Mouse (Mus musculus) embryonic stem cell, embryonic (primary cell): ENCODE data around the gene Ip6k1.

Source experiments
- CTCF ChIA-PET, 4 experiments: fragments of 300-600 bp in 2 of 4; fragments of 350-600 bp in 2 of 4; sonication (Branson Sonifier 250); formaldehyde crosslinking; loops; one replicate each; lab custom pipeline; 2022; ENCODE audit warnings: inconsistent platforms in 2 of 4; lab: Charles Lee
- POLR2A ChIA-PET, 4 experiments: fragments of 300-600 bp in 2 of 4; fragments of 350-600 bp in 2 of 4; sonication (Branson Sonifier 250); formaldehyde crosslinking; loops; one replicate each; lab custom pipeline; 2022; ENCODE audit warnings: antibody characterized with exemption in 4 of 4, inconsistent platforms in 1 of 4; lab: Charles Lee

Gene Ip6k1

DNA sequence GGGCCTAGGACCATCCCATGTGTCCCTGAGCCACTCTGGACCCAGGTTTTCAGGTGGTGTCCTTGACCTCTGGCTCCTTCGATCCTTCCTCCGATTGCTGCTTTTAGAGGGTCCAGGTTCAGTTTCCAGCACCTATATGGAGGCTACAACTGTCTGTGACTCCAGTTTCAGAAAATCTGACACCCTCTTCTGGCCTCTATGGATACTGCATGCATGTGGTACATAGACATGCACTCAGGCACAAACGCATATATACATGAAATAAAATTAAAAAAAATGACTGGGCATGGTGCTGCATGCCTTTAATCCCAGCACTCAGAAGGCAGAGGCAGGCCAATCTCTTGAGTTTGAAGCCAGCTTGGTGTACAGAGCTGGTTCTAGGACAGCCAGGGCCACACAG lies 25.6 kb downstream of the Ip6k1 start:
- CTCF ChIA-PET = interaction anchor here in 3 of 4 experiments (0.7 to 1.6 kb wide), 9 partner anchors 17 to 127 kb away, joined by 3 to 5 read pairs (median 3); partner anchors contain the start of gene Amigo3 (in 1 of the 3)
- POLR2A ChIA-PET = interaction anchor here in 1 of 4 experiments (1.1 to 3.3 kb wide), 3 partner anchors 19 to 127 kb away, joined by 4 to 19 read pairs (median 6); partner anchors contain the start of gene Ip6k1

GRCm38 (mm10) chr9:108032126-108032525 lies 29.8 kb downstream of the Ip6k1 start:
- ChIA-PET CTCF (interaction anchor here in 1 of 4 experiments (0.6 to 0.8 kb wide), 3 partner anchors 21 to 237 kb away, joined by 3 to 5 read pairs (median 3); partner anchors contain the start of gene Amigo3), POLR2A (interaction anchor here in 3 of 4 experiments (0.6 to 3.0 kb wide), 16 partner anchors 8 to 445 kb away, joined by 3 to 12 read pairs (median 4); partner anchors contain the start of genes Gmppb (in 2 of the 3), Ip6k1 (in 2 of the 3), Cdhr4 (in 1 of the 3) and Rbm6 (in 1 of the 3))

GRCm38 (mm10) chr9:108035331-108036156 lies 33.2 kb downstream of the Ip6k1 start:
- POLR2A ChIA-PET = interaction anchor here in 2 of 4 experiments (0.6 to 3.3 kb wide), 11 partner anchors 9 to 128 kb away, joined by 3 to 15 read pairs (median 4); partner anchors contain the start of genes Gmppb (in 1 of the 2) and Ip6k1 (in 1 of the 2)

GRCm38 (mm10) chr9:108044751-108045492 lies 42.6 kb downstream of the Ip6k1 start:
- ChIA-PET CTCF (interaction anchor here (0.5 to 1.9 kb wide), 73 partner anchors 9 to 1199 kb away, joined by 3 to 28 read pairs (median 4); partner anchors contain the start of genes Cdhr4 (in 2 of the 4), Amigo3 (in 1 of the 4), Apeh (in 1 of the 4) and Inka1 (in 1 of the 4)), POLR2A (interaction anchor here (0.5 to 3.2 kb wide), 41 partner anchors 8 to 1225 kb away, joined by 3 to 26 read pairs (median 4); partner anchors contain the start of genes Amigo3 (in 2 of the 4), Ip6k1 (in 2 of the 4), Gnai2 (in 1 of the 4) and Inka1 (in 1 of the 4))

More at GRCm38 (mm10) chr9:108035331-108036156, 33.2 kb downstream of the Ip6k1 start:
- CTCF ChIA-PET = interaction anchor here in 3 of 4 experiments (0.6 to 2.2 kb wide), 9 partner anchors 9 to 134 kb away, joined by 3 to 8 read pairs (median 4); partner anchors contain the start of gene Amigo3 (in 2 of the 3)

- ChIA-PET CTCF (interaction anchor here in 2 of 4 experiments (0.5 to 1.7 kb wide), 3 partner anchors 11 to 154 kb away, joined by 3 to 4 read pairs (median 3); no protein-coding TSS in a partner anchor), POLR2A (interaction anchor here in 2 of 4 experiments (0.9 to 2.4 kb wide), 4 partner anchors 11 to 44 kb away, joined by 3 to 5 read pairs (median 4); partner anchors contain the start of gene Ip6k1 (in 1 of the 2))
Observed at GRCm38 (mm10) chr9:108046582-108046981, 44.3 kb downstream of the Ip6k1 start.

GRCm38 (mm10) chr9:108047601-108048565 lies 45.6 kb downstream of the Ip6k1 start:
- POLR2A ChIA-PET = interaction anchor here in 3 of 4 experiments (0.7 to 2.6 kb wide), 29 partner anchors 8 to 260 kb away, joined by 3 to 12 read pairs (median 4); partner anchors contain the start of genes Ip6k1 (in 3 of the 3), Apeh (in 1 of the 3), Gm20662 (in 1 of the 3) and Mst1r (in 1 of the 3)
- CTCF ChIA-PET = interaction anchor here (1.0 to 1.7 kb wide), 5 partner anchors 18 to 147 kb away, joined by 3 to 6 read pairs (median 4); no protein-coding TSS in a partner anchor

- CTCF ChIA-PET = interaction anchor here (1.0 to 2.0 kb wide), 10 partner anchors 10 to 147 kb away, joined by 3 to 9 read pairs (median 5); partner anchors contain the start of gene Mst1r (in 1 of the 4)
Observed at GRCm38 (mm10) chr9:108048566-108048955, 46.3 kb downstream of the Ip6k1 start.

GRCm38 (mm10) chr9:108049016-108049455 lies 46.7 kb downstream of the Ip6k1 start, which contains the start of gene Gmppb:
Gmppb (plus strand) TSS chr9:108049242.
- CTCF ChIA-PET = interaction anchor here in 3 of 4 experiments (1.0 to 2.0 kb wide), 9 partner anchors 11 to 148 kb away, joined by 3 to 9 read pairs (median 5); partner anchors contain the start of gene Mst1r (in 1 of the 3)
- POLR2A ChIA-PET = interaction anchor here in 3 of 4 experiments (0.6 to 2.6 kb wide), 41 partner anchors 8 to 422 kb away, joined by 3 to 12 read pairs (median 4); partner anchors contain the start of genes Ip6k1 (in 2 of the 3), Apeh (in 1 of the 3), Gm20662 (in 1 of the 3) and Mon1a (in 1 of the 3)

More at GRCm38 (mm10) chr9:108048566-108048955, 46.3 kb downstream of the Ip6k1 start:
- POLR2A ChIA-PET = interaction anchor here in 3 of 4 experiments (0.6 to 2.6 kb wide), 40 partner anchors 9 to 422 kb away, joined by 3 to 12 read pairs (median 4); partner anchors contain the start of genes Apeh (in 2 of the 3), Ip6k1 (in 2 of the 3), Gm20662 (in 1 of the 3) and Mon1a (in 1 of the 3)

DNA sequence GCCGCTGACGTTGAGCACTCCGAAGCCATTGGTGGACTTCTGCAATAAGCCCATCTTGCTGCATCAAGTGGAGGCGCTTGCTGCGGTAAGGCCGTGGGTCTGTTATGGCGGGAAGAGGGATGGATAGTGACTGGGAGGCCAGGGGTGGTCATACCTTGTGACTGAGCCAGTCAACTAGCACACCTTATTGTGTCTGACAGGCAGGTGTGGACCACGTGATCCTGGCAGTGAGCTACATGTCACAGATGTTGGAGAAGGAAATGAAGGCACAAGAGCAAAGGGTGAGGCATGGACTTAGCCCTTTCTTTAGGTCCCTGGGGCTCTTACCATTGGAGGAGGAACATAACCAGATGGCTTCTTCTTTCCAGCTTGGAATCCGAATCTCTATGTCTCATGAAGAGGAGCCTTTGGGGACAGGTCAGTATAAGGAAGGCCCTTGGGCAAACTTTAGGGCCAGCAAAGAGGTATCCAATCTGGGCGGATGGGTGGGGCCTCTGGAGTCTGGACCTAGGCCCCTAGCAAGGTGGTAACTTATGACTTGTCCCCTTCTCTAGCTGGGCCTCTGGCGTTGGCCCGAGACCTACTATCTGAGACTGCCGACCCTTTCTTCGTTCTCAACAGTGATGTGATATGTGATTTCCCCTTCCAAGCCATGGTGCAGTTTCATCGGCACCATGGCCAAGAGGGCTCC lies 47.4 kb downstream of the Ip6k1 start:
- POLR2A ChIA-PET = interaction anchor here in 3 of 4 experiments (0.5 to 2.6 kb wide), 23 partner anchors 8 to 1838 kb away, joined by 3 to 12 read pairs (median 5); partner anchors contain the start of genes Ip6k1 (in 2 of the 3), Mon1a (in 1 of the 3) and Mst1 (in 1 of the 3)
- CTCF ChIA-PET = interaction anchor here in 2 of 4 experiments (1.0 to 2.0 kb wide), 5 partner anchors 11 to 148 kb away, joined by 3 to 6 read pairs (median 5); partner anchors contain the start of gene Mst1r (in 1 of the 2)

DNA sequence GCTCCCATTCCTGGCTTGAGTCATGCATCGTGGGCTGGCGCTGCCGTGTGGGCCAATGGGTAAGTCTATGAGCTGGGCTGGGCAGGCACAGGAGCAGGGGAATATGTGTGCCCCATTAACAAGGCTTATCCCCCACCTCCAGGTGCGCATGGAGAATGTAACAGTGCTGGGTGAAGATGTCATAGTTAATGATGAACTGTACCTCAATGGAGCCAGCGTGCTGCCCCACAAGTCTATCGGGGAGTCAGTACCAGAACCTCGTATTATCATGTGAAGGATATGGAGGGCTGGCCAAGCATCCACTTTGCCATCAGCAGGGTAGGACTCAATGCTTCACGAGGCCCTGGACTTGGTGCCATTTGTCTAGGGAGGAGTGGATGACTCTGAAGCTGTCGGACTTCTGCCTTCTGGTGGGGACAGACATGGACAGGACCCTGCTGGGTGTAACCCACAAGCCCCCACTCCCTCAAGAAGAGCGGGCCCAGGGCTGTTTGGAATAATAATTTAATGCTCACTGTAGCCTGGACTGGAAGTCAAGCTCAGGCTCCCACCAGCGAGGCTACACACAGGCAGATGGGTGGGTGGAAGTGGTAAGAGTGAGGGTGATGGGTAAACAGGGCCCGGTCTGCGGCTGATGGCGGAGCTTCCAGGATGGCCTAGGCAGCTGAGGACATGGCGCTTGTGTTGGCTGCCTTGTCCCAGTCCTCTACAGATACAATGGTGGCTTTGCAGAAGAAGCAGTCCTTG lies 49.1 kb downstream of the Ip6k1 start:
- POLR2A ChIA-PET = interaction anchor here in 2 of 4 experiments (0.6 to 4.7 kb wide), 3 partner anchors 43 to 150 kb away, joined by 3 to 43 read pairs (median 4); partner anchors contain the start of gene Mst1r (in 1 of the 2)
- CTCF ChIA-PET = interaction anchor here in 2 of 4 experiments (0.7 to 7.1 kb wide), 7 partner anchors 12 to 527 kb away, joined by 3 to 139 read pairs (median 18); partner anchors contain the start of gene Mst1r (in 1 of the 2)

DNA sequence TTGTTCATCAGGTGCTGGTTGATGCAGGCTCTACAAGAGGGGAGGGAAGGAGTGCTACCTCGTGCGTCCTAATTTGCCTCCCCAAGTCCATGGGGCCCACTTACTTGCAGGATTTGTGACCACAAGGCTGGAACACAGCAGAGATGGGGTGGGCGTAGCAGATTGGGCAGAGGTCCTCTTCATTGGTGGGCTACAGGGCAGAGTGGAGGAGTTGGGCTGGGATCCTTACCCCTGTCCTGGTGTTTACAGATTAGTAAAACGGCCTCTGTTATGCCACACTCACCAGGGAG lies 49.6 kb downstream of the Ip6k1 start:
- POLR2A ChIA-PET = interaction anchor here in 2 of 4 experiments (0.8 to 4.7 kb wide), 6 partner anchors 7 to 203 kb away, joined by 3 to 43 read pairs (median 15); partner anchors contain the start of gene Mst1r (in 1 of the 2)
- CTCF ChIA-PET = interaction anchor here in 2 of 4 experiments (0.7 to 7.1 kb wide), 8 partner anchors 11 to 527 kb away, joined by 3 to 139 read pairs (median 18); partner anchors contain the start of gene Mst1r (in 1 of the 2)

- ChIA-PET CTCF (interaction anchor here (0.6 to 7.1 kb wide), 40 partner anchors 7 to 440 kb away, joined by 3 to 139 read pairs (median 6); partner anchors contain the start of genes Apeh (in 2 of the 4), Mst1r (in 2 of the 4), Cdhr4 (in 1 of the 4) and Dag1 (in 1 of the 4)), POLR2A (interaction anchor here in 3 of 4 experiments (0.5 to 4.7 kb wide), 58 partner anchors 7 to 470 kb away, joined by 3 to 43 read pairs (median 4); partner anchors contain the start of genes Ip6k1 (in 3 of the 3), Dag1 (in 2 of the 3), Mst1r (in 2 of the 3) and Apeh (in 1 of the 3))
Observed at GRCm38 (mm10) chr9:108052411-108052810, 50.1 kb downstream of the Ip6k1 start.
